Mouse (Mus musculus) hindbrain, postnatal 0 days (tissue): ENCODE measurements around the gene Tdrd7. TPM values are rescaled to one million over a fixed set of nuclear protein-coding genes. Genes with fewer than 3 reads are reported as not detected.

ENCODE experiments used
- ATAC-seq: fragments of 200-750 bp; cut with Nextera tagmentation; 2 replicates; pipeline ENCODE4 v1.8.0; 2017; ENCODE audit warnings: mild to moderate bottlenecking, moderate TSS enrichment, moderate library complexity
- DNase-seq: peaks from one replicate; pipeline ENCODE4 v3.0.0-alpha.2; 2015; ENCODE audit warnings: low spot score
- H3K27ac ChIP-seq: fragments of 300-500 bp; sonication (generic); 2 replicates; pipeline ENCODE4 v1.5.1; 2014; ENCODE audit warnings: mild to moderate bottlenecking
- H3K27me3 ChIP-seq: fragments of 300-500 bp; sonication (generic); 2 replicates; pipeline ENCODE4 v1.6.1; 2014; ENCODE audit warnings: low read length, mixed read lengths; ENCODE audit not compliant: insufficient read depth
- H3K36me3 ChIP-seq: fragments of 300-500 bp; sonication (generic); 2 replicates; pipeline ENCODE4 v1.6.1; 2014; ENCODE audit warnings: low read length, mixed read lengths; ENCODE audit not compliant: insufficient read depth
- H3K4me1 ChIP-seq: fragments of 300-500 bp; sonication (generic); 2 replicates; pipeline ENCODE4 v1.6.1; 2014; ENCODE audit warnings: antibody characterized with exemption, low read length, mixed read lengths; ENCODE audit not compliant: insufficient read depth
- H3K4me2 ChIP-seq: fragments of 300-500 bp; sonication (generic); 2 replicates; pipeline ENCODE4 v1.6.1; 2014; ENCODE audit warnings: low read depth, mild to moderate bottlenecking, low read length, moderate library complexity, mixed read lengths
- H3K4me3 ChIP-seq: fragments of 300-500 bp; sonication (generic); 2 replicates; pipeline ENCODE4 v1.5.1; 2014; ENCODE audit warnings: low read length
- H3K9ac ChIP-seq: fragments of 300-500 bp; sonication (generic); replicated peaks from 2 replicates; pipeline ENCODE4 v1.6.1; 2014; ENCODE audit warnings: mild to moderate bottlenecking, low read length, moderate library complexity, mixed read lengths
- H3K9me3 ChIP-seq: fragments of 300-500 bp; sonication (generic); 2 replicates; pipeline ENCODE4 v1.6.1; 2016; ENCODE audit warnings: low read length, mixed read lengths
- CTCF ChIP-seq: IDR thresholded peaks from 2 replicates; pipeline ENCODE4 v1.5.1; 2016; ENCODE audit warnings: antibody characterized with exemption, control low read depth, low read depth
- WGBS: fragments of 180-500 bp; shearing (Covaris S2); extraction: QIAGEN DNeasy Blood & Tissue Kit; methylation state at CpG from one replicate; pipeline ENCODE4 v1.1.7; 2014; 5-methylcytosine and 5-hydroxymethylcytosine counted together
- polyA plus RNA-seq: library from polyadenylated mRNA; unstranded; fragments of >200 nt; fragmentation: Nextera tagmentation; extraction: Ambion mirVana; gene quantifications from 2 replicates; pipeline ENCODE4 v1.2.1, GENCODE M21; 2015
- total RNA-seq: library from RNA; depleted of rRNA; stranded (reverse); fragments of >200 nt; gene quantifications from 2 replicates; pipeline ENCODE4 v1.2.3, GENCODE M21; 2014

The Tdrd7 gene
- total and polyA plus RNA-seq, 2 experiments from 2014 or later = 26.1 to 31.3 TPM

GRCm38 (mm10) chr4:45965737-45966447, 758 bp downstream of the Tdrd7 start:
- no peak for DNase-seq
- 55% methylated on average over 13 of the region's 13 CpGs for WGBS
- no peaks in the 10 kb centered on the region for H3K9me3 ChIP-seq
- no peak overlapping the region for H3K4me3 ChIP-seq
- H3K4me1 ChIP-seq = no peaks in the 10 kb centered on the region
- no peak overlapping the region for H3K4me2 ChIP-seq
- H3K27me3 ChIP-seq = no peaks in the 10 kb centered on the region
- no peak overlapping the region for H3K9ac ChIP-seq
- no peaks in the 10 kb centered on the region for H3K36me3 ChIP-seq
- no peak for TF ChIP-seq CTCF
- no peak for ATAC-seq
- no peak overlapping the region for H3K27ac ChIP-seq

DNA sequence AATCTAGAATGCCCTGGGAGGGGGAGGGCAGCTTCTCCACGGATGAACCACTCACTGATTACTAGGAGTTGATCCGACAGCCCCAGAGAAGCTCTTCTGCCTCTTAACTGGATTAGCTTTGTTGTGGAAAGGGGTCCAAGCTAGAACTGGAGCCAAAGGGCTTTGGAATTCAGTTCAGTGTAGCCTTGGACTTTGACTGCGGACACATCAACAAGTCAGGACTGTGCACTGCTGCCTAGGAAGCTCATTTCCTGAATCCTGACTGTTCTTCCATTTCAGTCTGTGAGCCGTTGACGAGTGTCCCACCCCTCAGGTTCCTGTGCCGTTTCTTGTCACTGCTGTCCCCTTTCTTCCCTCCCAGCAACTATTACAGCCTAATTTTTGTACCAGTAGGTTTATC, 1.6 kb downstream of the Tdrd7 start:
- no peak overlapping the region for H3K9ac ChIP-seq
- H3K4me1 ChIP-seq = no peaks in the 10 kb centered on the region
- ATAC-seq (no peak), DNase-seq (no peak)
- no peaks in the 10 kb centered on the region for H3K27me3 ChIP-seq
- no peak overlapping the region for H3K4me2 ChIP-seq
- H3K36me3 ChIP-seq = no peaks in the 10 kb centered on the region
- TF ChIP-seq CTCF = no peak
- H3K27ac ChIP-seq = no peak overlapping the region
- no peak overlapping the region for H3K4me3 ChIP-seq
- WGBS = 29% methylated on average over 6 of the region's 6 CpGs
- no peaks in the 10 kb centered on the region for H3K9me3 ChIP-seq

- no peak overlapping the region for H3K4me3 ChIP-seq
- peak; percentile 33 for ATAC-seq
- no peak overlapping the region for H3K27ac ChIP-seq
- 30% methylated on average over 9 of the region's 9 CpGs for WGBS
- no peaks in the 10 kb centered on the region for H3K27me3 ChIP-seq
- H3K9me3 ChIP-seq = no peaks in the 10 kb centered on the region
- H3K4me1 ChIP-seq = no peaks in the 10 kb centered on the region
- peak; percentile 51 for DNase-seq
- no peak overlapping the region for H3K4me2 ChIP-seq
- no peak overlapping the region for H3K9ac ChIP-seq
- no peaks in the 10 kb centered on the region for H3K36me3 ChIP-seq
- no peak for TF ChIP-seq CTCF
These were observed 2.6 kb downstream of the Tdrd7 start for GRCm38 (mm10) chr4:45967479-45968341.

- no peak for ATAC-seq
- Histone ChIP-seq H3K9ac (no peak overlapping the region), H3K36me3 (no peaks in the 10 kb centered on the region), H3K4me3 (no peak overlapping the region), H3K27me3 (no peaks in the 10 kb centered on the region), H3K27ac (no peak overlapping the region), H3K4me2 (no peak overlapping the region), H3K4me1 (no peaks in the 10 kb centered on the region), H3K9me3 (no peaks in the 10 kb centered on the region)
- no peak for TF ChIP-seq CTCF
- no peak for DNase-seq
- 73% methylated on average over 2 of the region's 2 CpGs for WGBS
These were observed 3.9 kb downstream of the Tdrd7 start for GRCm38 (mm10) chr4:45969051-45969450.

DNA sequence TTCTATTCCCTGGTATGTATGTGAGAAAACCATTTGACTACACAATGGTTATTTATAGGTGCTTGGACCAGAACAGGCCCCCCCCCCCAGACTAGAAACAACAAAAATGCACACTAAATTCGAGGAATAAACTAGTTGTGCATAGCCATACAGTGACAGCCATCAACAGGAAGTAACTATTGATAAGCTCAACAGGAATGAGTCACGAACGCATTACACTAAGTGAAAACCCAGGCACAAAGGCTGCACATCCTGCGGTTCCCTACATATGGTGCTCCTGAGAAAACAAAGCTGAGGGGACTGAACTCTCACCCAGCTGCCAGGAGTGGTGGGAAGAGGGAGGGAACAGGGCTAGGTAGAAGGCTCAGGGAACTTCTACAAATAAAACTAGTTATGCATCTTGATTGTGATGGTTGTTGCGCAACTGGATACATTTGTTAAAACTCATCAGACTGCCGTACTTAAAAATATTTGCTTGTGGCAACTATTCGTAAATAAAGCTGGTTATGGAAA, 5.0 kb downstream of the Tdrd7 start:
- Histone ChIP-seq H3K36me3 (no peaks in the 10 kb centered on the region), H3K27ac (no peak overlapping the region), H3K4me2 (no peak overlapping the region), H3K4me1 (no peaks in the 10 kb centered on the region), H3K4me3 (no peak overlapping the region), H3K27me3 (no peaks in the 10 kb centered on the region), H3K9ac (no peak overlapping the region), H3K9me3 (no peaks in the 10 kb centered on the region)
- DNase-seq (no peak), ATAC-seq (no peak)
- no peak for TF ChIP-seq CTCF
- WGBS = 72% methylated on average over 7 of the region's 7 CpGs

- Histone ChIP-seq H3K4me1 (no peaks in the 10 kb centered on the region), H3K36me3 (no peaks in the 10 kb centered on the region), H3K9ac (peak overlapping the region; percentile 83), H3K9me3 (no peaks in the 10 kb centered on the region), H3K4me2 (peak overlapping the region; percentile 68), H3K4me3 (peak overlapping the region; percentile 88), H3K27ac (peak overlapping the region; percentile 78), H3K27me3 (no peaks in the 10 kb centered on the region)
- ATAC-seq (peak; percentile 98), DNase-seq (peak; percentile 97)
- WGBS = 3% methylated on average over 43 of the region's 51 CpGs
- TF ChIP-seq CTCF = peak; percentile 82
These were observed 6.8 kb downstream of the Tdrd7 start for GRCm38 (mm10) chr4:45971806-45972447.
